Mouse (Mus musculus): ENCODE results near the gene Sun2.

DNA sequence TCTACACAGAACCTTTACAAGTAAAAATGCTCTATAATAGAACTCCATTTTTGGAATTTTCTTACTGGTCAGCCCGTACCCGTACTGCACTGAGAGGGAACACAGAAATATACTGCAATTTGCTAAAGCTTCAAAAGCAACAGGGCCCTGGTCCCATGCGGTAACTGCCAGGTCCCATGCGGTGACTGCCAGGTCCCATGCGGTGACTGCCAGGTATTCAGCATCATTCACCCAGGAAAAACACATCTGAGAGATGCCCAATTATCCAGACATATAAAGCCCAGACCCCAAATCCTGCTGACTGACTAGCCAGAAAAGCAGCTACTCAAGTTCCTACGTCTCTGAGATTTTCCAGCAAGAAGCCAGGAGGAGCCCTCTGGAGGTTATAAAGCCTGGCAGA is 57.7 kb downstream of the Sun2 start:
- no peak for TF ChIP-seq POLR2A (IDR thresholded peaks at IDR 0.05; ENCODE audit: extremely low read depth, insufficient read depth, low read length)
- TF ChIP-seq CTCF (IDR thresholded peaks at IDR 0.05; ENCODE audit: extremely low read depth, insufficient read depth, low read length) = no peak

All from cortical plate, adult 2 months (tissue).